Mouse (Mus musculus): Measurements from ENCODE around the gene Cep89. TPM values are rescaled to one million over a fixed set of nuclear protein-coding genes. Genes with fewer than 3 reads are reported as not detected.
A peak's percentile ranks its signal among the peaks of the same experiment; 100 is the strongest.

Cep89 gene
- total RNA-seq, 2 experiments from 2014 or later: 16.0 to 18.4 TPM

GRCm38 (mm10) chr7:35381861-35382260, 15.0 kb upstream of the Cep89 start:
- intact Hi-C loops (cut with DNase I): no loop called here
- no peak for DNase-seq

- intact Hi-C loops (cut with DNase I): no loop called here
- DNase-seq: no peak
These were observed 14.0 kb upstream of the Cep89 start for GRCm38 (mm10) chr7:35382706-35383353.

DNA sequence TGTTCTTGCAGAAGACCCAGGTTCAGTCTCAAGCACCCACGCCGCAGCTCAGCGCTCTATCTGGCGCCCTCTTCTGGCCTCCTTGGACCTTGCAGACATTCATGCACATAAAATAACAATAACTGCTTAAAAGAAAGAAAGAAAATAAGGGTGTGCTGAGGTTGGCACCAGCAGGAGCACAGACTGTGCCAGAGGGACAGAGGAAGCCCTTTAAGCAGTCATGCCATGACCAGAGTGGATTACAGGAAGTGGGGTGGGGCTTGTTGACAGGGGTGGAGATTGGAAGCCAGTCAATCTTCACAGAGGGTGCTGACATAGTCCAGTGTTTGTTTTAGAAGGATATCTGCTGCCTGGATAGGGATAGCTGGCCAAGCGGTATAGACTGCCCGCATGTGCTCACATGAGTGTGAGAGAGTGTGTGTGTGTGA, 10.3 kb upstream of the Cep89 start:
- DNase-seq: peak; percentile 51 to 57
- intact Hi-C loops (cut with DNase I): no loop called here

DNA sequence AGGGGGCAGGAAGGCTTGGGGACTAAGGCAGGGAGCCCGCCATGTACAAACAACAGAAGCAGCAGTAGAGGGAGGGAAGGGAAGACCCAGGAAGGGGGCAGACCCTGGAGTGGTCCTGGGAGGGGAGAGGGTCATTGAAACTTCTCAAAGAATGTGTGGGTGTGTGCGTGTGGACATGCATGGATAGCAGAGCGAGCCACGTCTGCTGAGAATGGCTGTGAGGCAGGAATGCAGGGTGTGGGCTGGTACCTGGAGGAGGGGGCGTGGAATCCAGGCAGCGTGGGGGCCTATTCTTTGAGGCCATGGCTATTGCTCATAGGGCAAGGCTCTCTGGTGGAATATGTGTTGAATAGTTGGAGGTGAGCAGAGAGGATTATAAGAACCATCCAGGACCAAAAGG, 8.1 kb upstream of the Cep89 start:
- intact Hi-C loops (cut with DNase I): no loop called here
- DNase-seq: no peak

GRCm38 (mm10) chr7:35392935-35393334, 3.9 kb upstream of the Cep89 start:
- intact Hi-C loops (cut with DNase I): no loop called here
- peak in 1 of 2 experiments; percentile 53 for DNase-seq

GRCm38 (mm10) chr7:35395734-35396456, 940 bp upstream of the Cep89 start:
- intact Hi-C loops (cut with DNase I): loop anchor here (1.0 to 2.0 kb wide), 2 partner anchors 61 to 98 kb away; partner anchors contain the start of gene Rhpn2
- peak; percentile 14 to 33 for DNase-seq

- no peak for DNase-seq
- intact Hi-C loops (cut with DNase I): no loop called here
These were observed 4.3 kb downstream of the Cep89 start for GRCm38 (mm10) chr7:35401169-35401568.

DNA sequence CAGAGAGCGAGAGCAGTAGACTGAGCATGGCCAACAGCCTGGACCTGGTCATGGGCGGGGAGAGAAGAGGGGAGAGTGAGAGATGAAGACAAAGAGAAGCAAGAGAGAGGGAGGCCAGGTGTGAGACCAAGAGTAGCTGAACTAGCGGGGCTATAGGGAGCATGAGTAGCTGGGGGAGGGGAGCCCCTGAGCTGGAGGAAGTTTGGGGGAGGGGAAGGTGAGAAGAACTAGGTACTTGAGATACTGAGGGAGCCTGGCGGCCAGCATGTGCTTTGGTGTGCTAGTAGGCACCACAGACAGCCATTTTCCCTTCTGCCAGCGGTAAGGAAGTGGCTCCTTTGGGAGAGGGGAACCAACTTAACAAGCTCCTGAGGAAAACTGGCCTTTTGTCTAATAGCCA, 18.4 kb downstream of the Cep89 start:
- intact Hi-C loops (cut with DNase I): no loop called here
- DNase-seq: no peak

DNA sequence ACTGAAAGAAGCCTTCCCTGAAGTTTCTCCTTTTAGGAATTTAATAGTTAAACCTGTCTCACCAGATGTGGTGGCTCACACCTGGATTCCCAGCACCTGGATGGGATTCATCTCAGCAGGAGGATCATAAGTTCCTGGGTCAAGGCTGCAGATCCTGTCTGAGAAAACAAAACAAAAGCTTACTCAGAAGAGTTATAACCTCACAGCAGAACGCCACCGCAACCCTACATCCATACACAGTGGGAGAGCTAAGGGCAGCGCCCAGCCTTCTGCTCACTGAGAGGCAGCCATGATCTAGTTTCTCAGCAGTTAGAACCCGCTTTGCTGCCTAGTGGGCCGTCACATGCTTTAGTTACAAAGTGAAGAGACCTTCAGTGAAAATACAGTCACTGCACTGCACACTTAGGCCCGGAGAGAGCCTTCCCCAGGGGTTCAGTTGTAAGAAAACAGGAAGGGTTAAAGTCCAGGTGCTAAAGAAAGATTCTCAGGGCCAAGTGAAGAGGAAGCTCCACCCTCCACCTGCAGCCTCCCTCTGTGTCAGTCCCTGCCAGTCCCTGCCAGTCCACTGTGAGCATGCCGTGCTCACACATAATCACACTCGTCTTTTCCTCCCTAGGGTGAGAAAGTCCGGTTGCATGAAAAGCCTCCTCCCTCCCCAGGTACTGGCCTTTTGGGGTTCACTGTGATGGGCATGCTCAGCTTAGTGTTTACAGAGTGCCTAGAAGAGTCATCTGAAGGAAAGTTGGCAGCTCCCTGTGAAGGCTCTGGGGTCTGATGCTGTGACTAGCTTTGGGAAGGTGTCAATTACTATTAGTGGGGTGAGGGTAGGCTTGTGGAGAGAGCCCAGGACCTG, 19.2 kb downstream of the Cep89 start:
- no peak for DNase-seq
- intact Hi-C loops (cut with DNase I): no loop called here

- intact Hi-C loops (cut with DNase I): no loop called here
- no peak for DNase-seq
These were observed 19.8 kb downstream of the Cep89 start for GRCm38 (mm10) chr7:35416654-35416948.

- no peak for DNase-seq
- intact Hi-C loops (cut with DNase I): no loop called here
These were observed 26.2 kb downstream of the Cep89 start for GRCm38 (mm10) chr7:35423071-35423470.

GRCm38 (mm10) chr7:35428146-35428545, 31.3 kb downstream of the Cep89 start:
- intact Hi-C loops (cut with DNase I): no loop called here
- no peak for DNase-seq

GRCm38 (mm10) chr7:35435266-35435665, 38.4 kb downstream of the Cep89 start:
- no peak for DNase-seq
- intact Hi-C loops (cut with DNase I): no loop called here

- no peak for DNase-seq
- intact Hi-C loops (cut with DNase I): no loop called here
These were observed 50.7 kb downstream of the Cep89 start for GRCm38 (mm10) chr7:35447501-35447900.

GRCm38 (mm10) chr7:35447996-35448846, 51.4 kb downstream of the Cep89 start, which contains the start of gene Slc7a9:
Gene Slc7a9, plus strand, starts transcription at chr7:35448796.
- no peak for DNase-seq
- intact Hi-C loops (cut with DNase I): no loop called here

GRCm38 (mm10) chr7:35448867-35449266, 52.0 kb downstream of the Cep89 start:
- intact Hi-C loops (cut with DNase I): no loop called here

DNA sequence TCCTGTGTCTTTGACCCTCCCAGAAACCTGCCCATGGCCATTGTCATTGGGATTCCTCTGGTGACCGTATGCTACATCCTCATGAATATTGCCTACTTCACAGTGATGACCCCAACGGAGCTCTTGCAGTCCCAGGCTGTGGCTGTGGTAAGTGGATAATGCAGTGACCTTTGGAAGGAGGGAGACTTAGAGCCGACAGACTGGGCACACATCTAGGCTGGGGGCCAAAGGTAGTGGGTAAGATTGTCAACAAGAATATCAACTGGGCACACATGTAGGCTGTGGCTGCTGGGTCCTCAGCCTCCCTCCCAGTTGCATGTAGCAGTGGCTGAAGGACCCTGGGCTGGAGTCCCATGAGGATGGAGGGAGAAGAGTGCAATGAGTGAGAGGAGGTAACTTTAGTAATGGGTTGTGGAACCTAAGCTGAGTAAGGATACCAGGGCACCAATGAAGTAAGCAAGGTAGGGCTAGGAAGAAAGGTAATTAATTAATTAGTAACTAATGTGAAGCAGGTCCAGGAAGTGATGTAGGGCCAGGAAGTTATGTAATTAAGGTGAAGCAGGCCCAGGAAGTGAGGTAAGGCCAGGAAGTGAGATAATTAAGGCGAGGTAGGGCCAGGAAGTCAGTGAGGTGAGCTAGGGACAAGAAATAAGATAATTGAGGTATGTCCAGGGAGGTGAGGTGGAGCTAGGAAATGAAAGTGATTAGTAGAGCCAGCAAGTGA, 59.4 kb downstream of the Cep89 start:
- no peak for DNase-seq
- intact Hi-C loops (cut with DNase I): no loop called here

More at GRCm38 (mm10) chr7:35448867-35449266, 52.0 kb downstream of the Cep89 start:
- DNase-seq: no peak

- intact Hi-C loops (cut with DNase I): no loop called here
These were observed 64.1 kb downstream of the Cep89 start for GRCm38 (mm10) chr7:35460971-35461370.

GRCm38 (mm10) chr7:35465027-35465426, 68.2 kb downstream of the Cep89 start:
- no peak for DNase-seq
- intact Hi-C loops (cut with DNase I): no loop called here

More at GRCm38 (mm10) chr7:35460971-35461370, 64.1 kb downstream of the Cep89 start:
- no peak for DNase-seq

DNA sequence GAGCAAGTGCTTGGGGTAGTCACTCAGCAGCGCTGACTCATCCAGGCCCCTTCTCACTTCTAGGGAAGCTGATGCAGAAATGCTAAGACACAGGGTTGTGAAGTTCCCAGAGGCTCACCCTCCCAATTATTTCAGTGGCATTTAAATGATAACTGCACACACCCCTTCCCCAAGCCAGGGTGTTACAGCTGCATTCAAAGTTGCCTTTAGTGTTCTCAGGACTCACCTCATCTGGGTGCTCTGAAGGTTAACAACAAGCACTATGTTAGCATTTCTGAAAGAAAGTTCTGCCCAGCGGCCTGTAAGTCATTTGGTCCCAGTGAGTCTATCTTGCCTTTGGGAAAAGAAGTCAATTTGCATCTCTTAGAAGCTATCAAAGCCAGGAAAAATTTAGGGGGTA, 71.0 kb downstream of the Cep89 start:
- DNase-seq: no peak
- intact Hi-C loops (cut with DNase I): no loop called here

Data from heart, postnatal 10 days (tissue).